Mouse (Mus musculus): ENCODE measurements around the gene Ctdnep1.
A peak's percentile ranks its signal among the peaks of the same experiment; 100 is the strongest.

DNA sequence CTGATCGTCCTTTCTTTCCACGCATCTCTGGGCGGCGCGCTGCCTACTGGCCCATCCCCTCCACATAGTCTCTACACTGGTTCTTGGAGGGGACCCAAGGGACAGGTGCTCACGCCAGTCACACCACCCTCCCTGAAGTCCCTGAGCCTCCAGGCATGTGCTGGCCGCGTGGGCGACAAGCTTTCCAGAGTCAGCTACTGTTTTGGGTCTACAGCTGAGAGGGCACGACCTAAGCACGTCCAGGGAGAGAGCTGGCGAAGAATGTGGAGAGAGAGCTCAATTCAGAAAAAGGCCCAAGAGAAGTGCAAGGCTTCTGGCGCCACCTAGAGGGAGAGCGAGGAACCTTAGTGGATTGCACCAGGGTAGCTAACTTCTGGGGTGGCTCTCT, 32.2 kb upstream of the Ctdnep1 start:
- TF ChIP-seq POLR2A (IDR thresholded peaks at IDR 0.05; ENCODE audit: borderline replicate concordance, control insufficient read depth, low read depth, low read length) (no peak), CTCF (IDR thresholded peaks at IDR 0.05; ENCODE audit: control insufficient read depth, insufficient read depth, low read length) (peak; percentile 97)

Data from bone marrow, adult 2 months (tissue).